Mouse (Mus musculus) kidney, postnatal 0 days (tissue): Measurements from ENCODE around the gene Pcdh9. TPM values are rescaled to one million over a fixed set of nuclear protein-coding genes. Genes with fewer than 3 reads are reported as not detected.

ENCODE experiments used
- ATAC-seq: fragments of 200-750 bp; cut with Nextera tagmentation; replicated peaks from 2 replicates; pipeline ENCODE4 v1.8.0; 2017; ENCODE audit warnings: low read depth, moderate number of reproducible peaks, moderate TSS enrichment, moderate library complexity; ENCODE audit not compliant: low FRiP score
- DNase-seq: peaks from one replicate; pipeline ENCODE4 v3.0.0-alpha.2; 2016; ENCODE audit warnings: low spot score
- H3K27ac ChIP-seq: fragments of 300-500 bp; sonication (generic); 2 replicates; pipeline ENCODE4 v1.5.1; 2014; ENCODE audit warnings: mild to moderate bottlenecking
- H3K27me3 ChIP-seq: fragments of 300-500 bp; sonication (generic); 2 replicates; pipeline ENCODE4 v1.6.1; 2014; ENCODE audit warnings: low read length, mixed read lengths; ENCODE audit not compliant: insufficient read depth
- H3K36me3 ChIP-seq: fragments of 300-500 bp; sonication (generic); 2 replicates; pipeline ENCODE4 v1.6.1; 2014; ENCODE audit warnings: low read length, mixed read lengths; ENCODE audit not compliant: insufficient read depth
- H3K4me1 ChIP-seq: fragments of 300-500 bp; sonication (generic); replicated peaks from 2 replicates; pipeline ENCODE4 v1.6.1; 2014; ENCODE audit warnings: antibody characterized with exemption, low read length, mixed read lengths; ENCODE audit not compliant: insufficient read depth
- H3K4me2 ChIP-seq: fragments of 300-500 bp; sonication (generic); 2 replicates; pipeline ENCODE4 v1.6.1; 2014; ENCODE audit warnings: mild to moderate bottlenecking, low read length, moderate library complexity, mixed read lengths
- H3K4me3 ChIP-seq: fragments of 300-500 bp; sonication (generic); replicated peaks from 2 replicates; pipeline ENCODE4 v1.5.1; 2014; ENCODE audit warnings: low read depth, low read length
- H3K9ac ChIP-seq: fragments of 300-500 bp; sonication (generic); 2 replicates; pipeline ENCODE4 v1.6.1; 2014; ENCODE audit warnings: low read depth, low read length
- H3K9me3 ChIP-seq: fragments of 300-500 bp; sonication (generic); replicated peaks from 2 replicates; pipeline ENCODE4 v1.6.1; 2016; ENCODE audit warnings: low read length, inconsistent platforms, mixed read lengths
- CTCF ChIP-seq: IDR thresholded peaks from 2 replicates; pipeline ENCODE4 v1.5.1; 2016; ENCODE audit warnings: antibody characterized with exemption, low read depth, mild to moderate bottlenecking, moderate library complexity
- WGBS: fragments of 180-500 bp; shearing (Covaris S2); extraction: QIAGEN DNeasy Blood & Tissue Kit; methylation state at CpG from one replicate; pipeline ENCODE4 v1.1.7; 2014; 5-methylcytosine and 5-hydroxymethylcytosine counted together
- polyA plus RNA-seq: library from polyadenylated mRNA; unstranded; fragments of >200 nt; fragmentation: Nextera tagmentation; extraction: Ambion mirVana; gene quantifications from 2 replicates; pipeline ENCODE4 v1.2.1, GENCODE M21; 2015

Gene Pcdh9
- polyA plus RNA-seq, 1 experiment from 2014 or later = 8.8 TPM

DNA sequence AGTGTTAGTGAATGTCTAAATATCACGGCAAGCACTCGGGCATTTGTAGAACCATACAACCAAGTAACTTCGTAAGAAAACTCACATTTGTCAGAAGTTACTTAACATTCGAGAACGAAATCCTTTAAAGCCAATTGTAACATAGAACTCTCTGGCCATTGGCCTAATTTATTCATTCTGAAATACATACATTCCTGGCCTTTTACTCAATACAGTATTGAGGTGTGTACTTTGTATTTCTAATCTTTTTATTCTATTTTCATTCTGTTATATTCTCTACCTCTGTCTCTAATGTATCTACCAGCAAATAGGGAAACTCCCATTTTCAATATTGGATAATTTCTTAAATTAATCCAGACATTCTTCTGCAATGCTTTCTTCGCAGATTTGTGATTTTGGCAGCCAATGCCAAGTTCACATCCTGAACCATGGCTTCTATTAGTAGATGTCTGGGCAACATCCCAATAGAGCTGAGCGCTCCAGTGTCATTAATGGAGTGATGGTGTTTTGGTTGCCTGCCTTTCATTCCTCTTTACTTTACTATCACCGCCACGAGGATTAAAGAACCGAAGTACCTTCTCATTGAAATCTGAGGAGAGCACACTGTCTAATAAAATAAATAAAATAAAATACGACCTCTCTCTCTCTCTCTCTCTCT lies 346.4 kb downstream of the Pcdh9 start:
- no peak for DNase-seq
- no peak for TF ChIP-seq CTCF
- ATAC-seq = no peak
- Histone ChIP-seq H3K27ac (no peak overlapping the region), H3K9ac (no peak overlapping the region), H3K27me3 (no peaks in the 10 kb centered on the region), H3K4me1 (no peaks in the 10 kb centered on the region), H3K4me3 (no peak overlapping the region), H3K9me3 (no peaks in the 10 kb centered on the region), H3K36me3 (no peaks in the 10 kb centered on the region), H3K4me2 (no peak overlapping the region)
- WGBS = 76% methylated on average over 11 of the region's 11 CpGs

DNA sequence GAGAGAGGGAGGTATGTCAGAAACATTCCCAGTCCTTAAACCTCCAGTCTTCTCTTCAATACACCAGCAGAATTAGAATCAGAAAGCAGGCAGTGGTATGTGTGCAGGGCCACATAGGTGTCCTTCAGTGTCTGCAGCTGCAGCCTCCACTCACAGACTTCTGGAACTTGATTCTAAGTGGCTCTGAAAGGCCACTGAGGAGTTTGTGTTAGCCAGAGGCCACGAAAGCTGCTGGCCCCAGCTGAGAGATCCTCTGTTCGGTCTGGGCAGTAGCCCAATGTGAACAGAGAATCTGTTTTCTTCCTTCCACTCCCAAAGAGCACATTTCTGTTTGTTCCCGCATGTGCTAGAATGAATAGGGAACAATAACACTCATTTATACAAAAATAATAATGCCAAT lies 346.9 kb downstream of the Pcdh9 start:
- ATAC-seq = no peak
- no peaks in the 10 kb centered on the region for H3K4me1 ChIP-seq
- TF ChIP-seq CTCF = no peak
- H3K27ac ChIP-seq = no peak overlapping the region
- H3K9ac ChIP-seq = no peak overlapping the region
- no peaks in the 10 kb centered on the region for H3K9me3 ChIP-seq
- WGBS = 83% methylated on average over 3 of the region's 3 CpGs
- DNase-seq = no peak
- H3K4me2 ChIP-seq = no peak overlapping the region
- H3K27me3 ChIP-seq = no peaks in the 10 kb centered on the region
- H3K36me3 ChIP-seq = no peaks in the 10 kb centered on the region
- no peak overlapping the region for H3K4me3 ChIP-seq

DNA sequence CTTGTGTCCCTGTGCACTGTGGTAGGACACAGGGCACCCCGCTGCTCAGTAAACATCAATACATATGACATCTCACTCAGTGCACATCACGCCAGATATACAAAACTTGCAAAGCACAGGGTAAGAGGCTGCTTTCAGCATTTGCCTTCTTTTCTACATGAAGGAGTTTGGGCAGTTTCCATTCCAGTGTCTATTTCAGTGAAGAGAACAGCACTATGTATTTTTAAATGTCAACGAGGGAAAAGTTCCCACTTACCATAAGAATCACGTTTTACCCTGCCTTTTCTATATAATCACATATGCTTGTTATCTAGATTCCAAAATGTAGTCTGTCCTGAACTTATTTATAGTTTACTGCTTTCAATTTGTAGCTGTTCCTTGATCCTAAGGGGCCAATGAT lies 355.6 kb downstream of the Pcdh9 start:
- 73% methylated on average over 4 of the region's 4 CpGs for WGBS
- no peak for TF ChIP-seq CTCF
- ATAC-seq = no peak

DNA sequence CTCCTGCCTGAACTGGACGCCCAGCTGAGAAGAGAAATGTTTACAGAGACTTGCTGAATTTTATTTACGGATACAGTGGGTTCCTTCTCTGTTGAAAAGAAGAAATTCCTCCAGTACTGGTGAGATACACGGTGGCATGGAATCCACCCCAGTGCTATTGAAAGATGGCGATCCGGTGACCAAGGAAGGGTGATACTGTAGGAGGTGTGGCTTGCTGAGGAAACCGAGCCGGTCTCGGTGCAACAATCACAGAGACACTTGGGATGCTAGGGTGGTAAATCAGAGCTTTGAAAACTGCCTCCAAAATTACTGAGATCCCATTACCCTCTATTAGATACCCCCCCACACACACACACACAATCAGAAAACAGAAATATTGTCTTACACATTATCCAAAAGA lies 367.0 kb downstream of the Pcdh9 start:
- H3K4me1 ChIP-seq = no peaks in the 10 kb centered on the region
- no peaks in the 10 kb centered on the region for H3K27me3 ChIP-seq
- TF ChIP-seq CTCF = no peak
- H3K9me3 ChIP-seq = no peaks in the 10 kb centered on the region
- H3K36me3 ChIP-seq = no peaks in the 10 kb centered on the region
- ATAC-seq (no peak), DNase-seq (peak; percentile 19)
- no peak overlapping the region for H3K27ac ChIP-seq
- H3K9ac ChIP-seq = no peak overlapping the region
- 51% methylated on average over 8 of the region's 8 CpGs for WGBS
- no peak overlapping the region for H3K4me3 ChIP-seq
- H3K4me2 ChIP-seq = no peak overlapping the region

More for the DNA sequence above, 355.6 kb downstream of the Pcdh9 start:
- H3K27ac ChIP-seq = no peak overlapping the region
- no peaks in the 10 kb centered on the region for H3K9me3 ChIP-seq
- no peak overlapping the region for H3K4me2 ChIP-seq
- no peak for DNase-seq
- no peak overlapping the region for H3K4me3 ChIP-seq
- H3K36me3 ChIP-seq = no peaks in the 10 kb centered on the region
- no peaks in the 10 kb centered on the region for H3K4me1 ChIP-seq
- H3K27me3 ChIP-seq = no peaks in the 10 kb centered on the region
- no peak overlapping the region for H3K9ac ChIP-seq

DNA sequence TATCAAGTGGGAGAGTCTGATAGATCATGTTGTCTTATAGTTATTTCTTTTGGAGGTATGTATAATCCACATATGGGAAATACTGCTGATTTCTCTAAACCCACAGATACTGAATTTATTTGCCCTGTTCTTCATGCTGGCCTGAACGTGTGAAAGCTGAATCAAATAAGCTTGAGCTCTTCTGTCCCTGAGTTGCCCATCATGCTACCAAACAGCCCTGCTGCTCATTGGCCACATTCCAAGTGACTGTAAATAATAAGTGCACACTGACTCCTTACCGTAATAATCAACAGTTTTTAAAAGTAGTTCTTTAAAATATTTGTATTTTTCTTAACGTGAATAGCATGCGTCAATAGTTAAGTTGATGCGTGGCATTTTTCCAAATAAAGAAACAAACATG lies 370.3 kb downstream of the Pcdh9 start:
- Histone ChIP-seq H3K4me1 (no peaks in the 10 kb centered on the region), H3K4me2 (no peak overlapping the region), H3K27me3 (no peaks in the 10 kb centered on the region), H3K4me3 (no peak overlapping the region), H3K9me3 (no peaks in the 10 kb centered on the region), H3K27ac (no peak overlapping the region), H3K9ac (no peak overlapping the region), H3K36me3 (no peaks in the 10 kb centered on the region)
- ATAC-seq (no peak), DNase-seq (no peak)
- TF ChIP-seq CTCF = no peak
- WGBS = 56% methylated on average over 5 of the region's 5 CpGs

DNA sequence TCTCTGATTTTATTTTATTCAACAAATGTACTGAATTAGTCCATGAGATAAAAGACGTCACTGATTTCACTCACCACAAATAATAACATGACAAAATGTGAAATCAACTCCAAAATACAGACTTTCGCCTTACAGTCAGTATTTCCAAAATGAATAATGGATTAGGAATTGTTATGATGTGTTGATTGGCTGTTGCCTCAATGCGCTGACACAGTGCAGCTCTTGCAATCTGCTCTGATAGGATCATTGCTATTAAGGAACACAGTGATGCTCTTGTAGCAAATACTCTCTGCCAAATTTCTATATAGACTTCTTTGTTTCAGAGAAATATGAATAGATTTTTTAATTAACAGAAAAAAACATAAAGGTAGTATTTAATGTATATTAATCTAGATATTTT lies 373.8 kb downstream of the Pcdh9 start:
- no peaks in the 10 kb centered on the region for H3K27me3 ChIP-seq
- no peak for ATAC-seq
- H3K4me2 ChIP-seq = no peak overlapping the region
- H3K9me3 ChIP-seq = no peaks in the 10 kb centered on the region
- no peaks in the 10 kb centered on the region for H3K36me3 ChIP-seq
- no peaks in the 10 kb centered on the region for H3K4me1 ChIP-seq
- no peak overlapping the region for H3K27ac ChIP-seq
- H3K4me3 ChIP-seq = no peak overlapping the region
- WGBS = 88% methylated on average over 3 of the region's 3 CpGs
- H3K9ac ChIP-seq = no peak overlapping the region
- no peak for DNase-seq
- no peak for TF ChIP-seq CTCF

DNA sequence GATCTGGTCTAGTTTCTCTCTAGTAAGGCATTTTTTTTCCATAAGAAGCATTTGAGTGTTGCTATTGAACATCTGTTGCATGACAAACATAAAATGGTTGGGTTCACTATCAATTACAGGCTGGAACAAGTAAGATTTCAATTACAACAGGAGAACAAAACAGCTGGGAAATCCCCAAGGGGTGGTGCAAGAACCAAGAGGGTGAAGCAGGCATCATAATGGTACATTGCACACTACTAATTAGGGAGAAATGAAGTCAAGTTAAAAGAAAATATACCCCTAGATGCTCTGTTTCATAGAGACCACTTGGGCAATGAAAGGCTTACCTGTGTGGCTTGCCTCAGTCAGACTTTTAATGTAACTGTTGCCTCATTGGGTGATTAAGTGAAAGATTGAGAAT lies 384.4 kb downstream of the Pcdh9 start:
- TF ChIP-seq CTCF = no peak
- Histone ChIP-seq H3K27ac (no peak overlapping the region), H3K4me2 (no peak overlapping the region), H3K9ac (no peak overlapping the region), H3K36me3 (no peaks in the 10 kb centered on the region), H3K9me3 (no peaks in the 10 kb centered on the region), H3K4me3 (no peak overlapping the region), H3K27me3 (no peaks in the 10 kb centered on the region), H3K4me1 (no peaks in the 10 kb centered on the region)
- ATAC-seq (no peak), DNase-seq (no peak)
